Mouse (Mus musculus) adrenal gland, adult 18-20 months (tissue): ENCODE measurements at regions not wholly inside any gene's neighbourhood (a gene's known extent, or its start where the extent isn't known, plus 50 kb on each side); places are given as distances from the start of the nearest gene placed in this dataset.

Source experiments
- DNase-seq, 2 experiments: peaks; one replicate each; pipeline ENCODE4 v3.0.0; 2021 to 2022; ENCODE audit warnings: low spot score in 2 of 2

DNA sequence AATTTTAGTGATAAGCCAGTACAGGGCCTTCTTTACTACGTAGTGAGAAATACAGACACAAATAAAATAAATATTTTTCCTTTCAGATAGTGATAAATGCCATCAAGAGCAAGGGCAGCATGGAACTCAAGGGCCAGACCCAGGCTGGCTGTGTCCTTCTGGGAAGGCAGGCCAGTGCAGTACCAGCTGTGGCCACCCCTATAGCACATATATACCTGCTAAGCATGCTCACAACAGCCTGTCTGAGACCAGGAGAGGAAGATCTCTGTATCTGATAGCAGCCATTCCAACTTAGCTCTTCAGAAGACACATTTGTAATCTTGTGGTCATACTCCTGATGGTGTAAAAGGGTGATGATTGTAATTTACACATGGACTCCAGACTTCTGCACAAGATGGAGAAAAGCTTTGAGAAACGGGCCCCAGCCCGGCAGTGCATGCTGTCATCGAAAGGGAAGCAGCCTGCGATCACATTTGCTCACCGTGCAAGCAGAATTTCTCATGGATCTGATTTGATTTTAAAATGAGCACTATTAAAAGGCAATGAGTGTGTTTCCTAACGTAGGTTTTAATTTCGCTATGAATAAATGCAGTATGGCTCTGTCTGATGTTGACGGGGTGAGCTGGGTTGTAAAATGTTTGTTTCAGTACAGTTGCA lies 335.6 kb downstream of the Tmem38b start:
- no peak for DNase-seq

- DNase-seq: no peak
Measured at GRCm38 (mm10) chr4:54162308-54162707, 336.5 kb downstream of the Tmem38b start.

DNA sequence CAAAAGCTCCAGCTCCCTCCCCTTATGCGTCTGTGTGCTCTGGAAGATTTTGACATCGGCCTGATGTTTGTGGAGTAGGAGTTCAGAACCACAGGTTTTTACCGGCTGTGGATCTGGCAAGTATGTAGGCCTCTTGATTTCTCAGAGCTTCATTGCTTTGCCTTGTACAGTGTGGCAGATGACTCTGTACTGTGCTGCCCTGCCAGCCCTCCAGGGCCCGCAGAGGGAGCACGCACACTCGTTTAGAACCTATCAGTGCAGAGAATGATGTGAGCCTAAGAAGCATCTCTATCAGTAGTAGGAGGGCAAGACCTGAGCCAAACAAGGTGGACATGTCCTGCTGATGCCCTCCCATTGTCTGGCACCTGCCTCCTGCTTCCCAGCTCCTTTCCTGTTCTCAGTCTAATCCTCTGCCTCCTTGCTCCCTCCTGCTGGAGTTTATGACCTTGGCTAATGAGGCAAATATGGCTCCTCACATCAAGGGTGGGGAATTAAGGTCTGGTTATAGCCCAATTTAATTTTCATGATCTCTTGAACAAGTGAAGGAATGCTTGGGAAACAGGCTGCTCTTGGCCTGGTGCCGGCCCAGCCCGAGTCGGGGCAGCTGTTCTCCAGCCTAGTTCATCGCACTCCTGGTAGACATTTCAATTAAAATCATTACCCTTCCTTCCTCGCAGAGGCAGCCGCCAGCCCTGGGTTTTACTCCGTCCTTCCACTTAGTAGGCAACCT lies 344.5 kb downstream of the Tmem38b start:
- no peak for DNase-seq

GRCm38 (mm10) chr4:54184213-54184612 lies 358.4 kb downstream of the Tmem38b start:
- DNase-seq: no peak

DNA sequence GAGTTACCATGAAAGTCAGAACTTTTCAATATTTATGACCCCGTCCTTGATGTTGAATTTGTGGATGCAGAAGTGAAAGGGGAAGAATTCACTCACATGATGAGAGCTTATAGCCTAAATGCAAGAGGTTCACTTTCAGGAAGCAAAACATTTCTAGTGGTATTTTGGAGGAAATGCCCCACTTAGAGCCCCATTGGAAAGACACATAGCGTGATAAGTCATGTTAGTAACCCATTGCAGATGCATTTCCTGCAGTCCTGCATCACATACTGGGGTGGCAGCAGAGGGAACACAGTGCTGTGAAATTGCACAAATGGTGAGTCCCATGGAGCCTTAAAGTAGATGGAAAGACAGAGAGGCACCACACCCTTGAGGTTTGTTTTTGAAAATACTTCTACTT lies 369.9 kb downstream of the Tmem38b start:
- DNase-seq: no peak

DNA sequence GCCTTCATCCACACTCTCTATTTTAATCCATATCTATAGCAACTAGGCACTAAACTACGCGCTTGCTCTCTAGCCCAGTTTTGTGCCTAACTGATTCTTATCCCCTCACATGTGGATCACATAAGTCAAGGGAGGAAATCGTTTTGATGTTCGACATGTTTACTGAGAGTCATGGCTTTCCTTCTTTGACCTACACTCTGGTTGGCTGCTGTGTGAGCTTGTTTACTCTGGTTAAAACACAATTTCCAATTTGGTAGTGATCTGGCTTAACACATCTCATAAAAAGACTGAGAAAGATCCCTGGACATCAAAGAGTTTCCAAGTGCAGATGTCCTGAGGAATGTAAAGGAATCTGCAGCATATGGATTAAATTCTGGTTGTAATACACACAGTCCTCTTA lies 376.6 kb downstream of the Tmem38b start:
- no peak for DNase-seq

- DNase-seq: no peak
Measured at GRCm38 (mm10) chr4:54224572-54224971, 398.7 kb downstream of the Tmem38b start.
